Mouse (Mus musculus): ENCODE results near the gene Gpam. TPM values are rescaled to one million over a fixed set of nuclear protein-coding genes. Genes with fewer than 3 reads are reported as not detected.
"Not testable (repeated sequence)": the region's sequence is repeated elsewhere in the genome, so short reads cannot be mapped to it uniquely, and the experiment has no call there.

Gpam gene
- polyA plus RNA-seq (2015; fragmentation: Nextera tagmentation; extraction: Ambion mirVana) = 21.7 and 21.8 TPM in 2 replicates

DNA sequence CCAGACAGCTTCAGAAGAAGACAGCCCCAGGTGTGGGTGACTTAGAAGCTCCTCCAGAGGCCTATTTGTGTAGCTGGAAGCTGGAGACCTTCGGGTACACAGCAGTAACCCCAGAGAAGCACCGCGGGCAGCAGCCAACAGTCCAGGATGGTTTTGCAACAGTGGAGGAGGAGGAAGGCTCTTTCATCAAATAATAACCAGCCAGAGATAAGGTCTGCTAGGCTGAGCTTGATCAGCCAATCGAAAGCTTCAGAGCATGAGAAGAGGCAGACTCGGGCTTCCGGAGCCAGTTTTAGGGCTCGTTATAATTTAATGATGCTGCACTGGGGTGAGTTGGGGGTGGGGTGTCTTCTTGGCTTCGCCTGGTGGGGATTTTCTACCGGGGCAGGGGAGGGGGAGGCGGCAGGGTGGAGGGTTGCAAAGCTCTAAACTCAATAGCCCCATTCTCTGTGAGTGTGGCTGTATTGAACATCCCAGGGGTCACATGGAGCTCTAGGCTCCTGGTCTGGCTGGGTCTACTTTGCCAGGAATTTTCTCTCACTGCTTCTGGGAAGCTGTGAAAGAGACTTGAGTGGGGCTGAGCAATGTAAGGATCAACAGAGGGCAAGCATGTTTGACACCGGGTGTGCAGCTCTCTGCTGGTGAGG is at the start of gene Gpam:
Gene Gpam (minus strand): TSS at position 167 of the 647 bp plus-strand sequence.
- Histone ChIP-seq H3K9ac (replicated peaks) (no peak within 1 kb of the TSS), H3K27ac (no peak within 1 kb of the TSS), H3K4me1 (replicated peaks) (peaks cover 18% of the 10 kb centered on the region), H3K9me3 (no peaks in the 10 kb centered on the region), H3K36me3 (no peaks in the 10 kb centered on the region), H3K4me3 (replicated peaks) (no peak within 1 kb of the TSS), H3K27me3 (no peaks in the 10 kb centered on the region), H3K4me2 (replicated peaks) (no peak within 1 kb of the TSS)
- ATAC-seq = no peak
- WGBS = 65% methylated on average over 11 of the region's 11 CpGs

DNA sequence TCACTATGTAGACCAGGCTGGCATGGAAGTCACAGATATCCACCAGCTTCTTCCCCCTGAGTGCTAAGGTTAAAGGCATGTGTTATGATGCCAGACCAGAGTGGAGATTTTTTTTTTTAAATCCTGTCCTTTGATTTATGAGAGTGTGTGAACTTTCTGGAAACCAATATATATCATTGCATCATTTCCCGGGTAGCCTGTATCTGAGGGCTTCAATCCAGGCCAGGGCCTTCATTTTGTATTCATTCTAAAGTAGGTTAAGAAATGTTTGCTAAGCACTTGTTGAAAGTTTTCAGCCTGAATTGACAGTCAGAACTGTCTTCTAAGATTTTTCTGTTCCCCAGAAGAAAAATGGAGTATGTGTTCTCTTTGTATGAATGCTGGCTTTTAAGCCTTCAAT is 44.5 kb upstream of the Gpam start:
- 92% methylated on average over 1 of the region's 1 CpGs for WGBS
- no peak overlapping the region for H3K4me3 ChIP-seq (replicated peaks)

DNA sequence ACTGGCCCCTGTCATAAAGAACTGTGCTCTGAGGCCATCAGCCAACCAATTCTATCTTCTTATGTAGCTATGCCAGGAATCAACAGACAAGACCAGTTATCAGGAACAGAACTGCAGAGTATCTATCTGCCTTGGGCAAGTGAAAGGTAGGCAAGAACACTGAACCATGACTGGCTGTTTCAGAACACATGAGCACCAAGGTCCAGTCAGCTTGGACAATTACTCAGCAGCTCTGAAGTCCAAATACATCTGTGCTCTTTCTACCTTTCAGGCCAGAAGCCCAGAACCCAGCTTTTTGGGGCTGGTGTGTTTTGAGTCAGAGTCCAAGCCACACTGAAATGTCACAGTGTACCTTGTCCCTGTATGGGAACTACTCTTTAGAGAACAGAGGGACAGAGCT is 43.4 kb upstream of the Gpam start:
- ATAC-seq = no peak

More for the DNA sequence above, 44.5 kb upstream of the Gpam start:
- Histone ChIP-seq H3K4me1 (replicated peaks) (no peaks in the 10 kb centered on the region), H3K36me3 (no peaks in the 10 kb centered on the region), H3K9me3 (peaks cover 11% of the 10 kb centered on the region; the same call in 1 of the 2 replicates), H3K9ac (replicated peaks) (no peak overlapping the region), H3K27ac (no peak overlapping the region), H3K4me2 (replicated peaks) (no peak overlapping the region), H3K27me3 (no peaks in the 10 kb centered on the region)
- no peak for ATAC-seq

DNA sequence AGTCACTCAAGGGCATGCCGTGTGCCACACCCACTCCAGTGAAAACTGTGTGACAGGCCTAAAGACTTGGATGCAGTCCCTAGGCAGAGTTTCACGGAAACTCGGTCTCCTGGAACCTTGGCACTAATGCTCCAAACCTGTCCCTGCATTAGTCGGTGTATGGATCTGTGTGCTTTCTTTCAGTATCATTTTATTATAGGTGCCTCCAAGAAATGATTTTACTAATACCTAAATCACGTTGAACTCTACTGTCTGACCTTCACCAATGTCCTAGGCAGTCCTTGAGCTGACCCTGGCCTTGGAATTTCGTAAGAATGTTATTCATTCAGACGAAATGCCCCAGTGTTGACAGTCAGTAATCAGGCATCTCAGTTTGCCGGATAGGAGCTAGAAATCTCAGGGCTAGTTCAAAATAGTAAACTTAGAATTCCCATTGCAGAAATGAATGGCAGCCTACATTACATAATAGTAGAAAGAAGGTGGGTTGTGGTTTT is 42.2 kb upstream of the Gpam start:
- H3K36me3 ChIP-seq; H3K27ac ChIP-seq; H3K27me3 ChIP-seq; H3K4me2 ChIP-seq (replicated peaks); H3K4me1 ChIP-seq (replicated peaks); H3K9ac ChIP-seq (replicated peaks); ATAC-seq; H3K4me3 ChIP-seq (replicated peaks): not testable (repeated sequence)
- WGBS = 91% methylated on average over 8 of the region's 8 CpGs
- H3K9me3 ChIP-seq = peaks cover 11% of the 10 kb centered on the region; the same call in 1 of the 2 replicates

More for the DNA sequence above, 43.4 kb upstream of the Gpam start:
- Histone ChIP-seq H3K4me1 (replicated peaks) (no peaks in the 10 kb centered on the region), H3K36me3 (no peaks in the 10 kb centered on the region), H3K4me3 (replicated peaks) (no peak overlapping the region), H3K27me3 (no peaks in the 10 kb centered on the region), H3K4me2 (replicated peaks) (no peak overlapping the region), H3K27ac (no peak overlapping the region), H3K9me3 (peaks cover 11% of the 10 kb centered on the region; the same call in 1 of the 2 replicates), H3K9ac (replicated peaks) (no peak overlapping the region)

DNA sequence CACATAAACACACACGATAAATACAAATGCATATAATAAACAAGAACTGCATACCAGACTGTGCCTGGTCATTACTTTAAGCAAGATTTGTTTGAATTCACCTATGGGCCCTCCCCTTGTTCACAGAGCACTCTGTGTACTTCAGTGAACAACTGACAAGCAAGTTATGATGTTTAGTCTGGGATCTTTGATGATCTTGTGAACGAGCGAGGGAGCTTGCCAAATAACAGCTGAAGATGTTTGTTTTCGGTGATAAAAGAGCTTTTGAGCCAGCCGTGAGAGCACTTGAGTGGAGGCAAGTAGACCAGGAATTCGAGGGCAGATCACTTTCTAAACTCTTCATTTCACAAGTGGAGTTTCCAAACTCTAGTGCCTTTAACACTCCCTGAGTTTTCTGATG is 41.3 kb upstream of the Gpam start:
- Histone ChIP-seq H3K27me3 (no peaks in the 10 kb centered on the region), H3K4me2 (replicated peaks) (no peak overlapping the region), H3K9me3 (peaks cover 11% of the 10 kb centered on the region; the same call in 1 of the 2 replicates), H3K27ac (no peak overlapping the region), H3K4me3 (replicated peaks) (no peak overlapping the region), H3K4me1 (replicated peaks) (no peaks in the 10 kb centered on the region), H3K36me3 (no peaks in the 10 kb centered on the region), H3K9ac (replicated peaks) (no peak overlapping the region)
- WGBS = 74% methylated on average over 6 of the region's 6 CpGs
- ATAC-seq = no peak

DNA sequence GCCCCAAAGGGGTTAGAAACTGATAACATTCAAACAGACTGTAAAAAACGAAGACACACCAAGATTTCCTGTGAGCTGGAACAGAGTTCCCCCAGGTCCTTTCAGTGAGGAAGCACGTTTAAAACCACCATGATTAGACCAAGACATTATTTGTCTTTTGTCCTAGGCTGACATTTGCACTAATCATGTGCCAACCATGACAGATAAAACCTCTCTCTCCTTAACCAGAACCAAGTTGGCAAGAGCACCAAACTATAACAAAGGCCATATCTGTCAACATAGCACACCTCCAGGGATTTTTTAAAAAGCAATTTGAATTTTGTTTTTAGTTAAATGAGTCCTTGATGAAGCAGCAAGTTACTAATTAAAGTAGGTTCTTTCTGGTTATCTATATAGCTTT is 40.7 kb upstream of the Gpam start:
- Histone ChIP-seq H3K9ac (replicated peaks) (no peak overlapping the region), H3K9me3 (peaks cover 11% of the 10 kb centered on the region; the same call in 1 of the 2 replicates), H3K4me1 (replicated peaks) (no peaks in the 10 kb centered on the region), H3K27me3 (no peaks in the 10 kb centered on the region), H3K27ac (no peak overlapping the region), H3K36me3 (no peaks in the 10 kb centered on the region), H3K4me3 (replicated peaks) (no peak overlapping the region), H3K4me2 (replicated peaks) (no peak overlapping the region)
- ATAC-seq = no peak
- 72% methylated on average over 2 of the region's 2 CpGs for WGBS

DNA sequence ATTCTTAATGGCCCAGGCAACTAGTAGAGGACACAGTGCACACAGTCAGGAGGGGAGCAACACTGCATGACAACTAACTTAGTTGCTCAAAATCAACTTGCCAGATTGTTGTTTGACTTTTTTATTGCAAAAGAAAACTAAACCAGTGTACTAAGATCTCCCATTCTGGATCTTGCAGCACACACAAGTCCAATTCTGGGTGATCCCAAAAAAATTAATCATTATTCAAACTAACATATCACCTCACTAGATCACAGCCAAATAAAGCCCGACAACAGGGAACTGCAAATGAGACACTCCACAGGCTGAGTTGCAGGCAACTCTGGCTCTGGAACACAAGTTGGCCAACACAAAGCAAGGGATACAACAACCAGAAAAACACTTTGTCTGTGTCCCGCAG is 39.7 kb upstream of the Gpam start:
- no peaks in the 10 kb centered on the region for H3K27me3 ChIP-seq
- H3K4me2 ChIP-seq (replicated peaks) = no peak overlapping the region
- no peak overlapping the region for H3K27ac ChIP-seq
- 89% methylated on average over 2 of the region's 2 CpGs for WGBS
- H3K36me3 ChIP-seq = no peaks in the 10 kb centered on the region
- H3K9ac ChIP-seq (replicated peaks) = no peak overlapping the region
- H3K4me1 ChIP-seq (replicated peaks) = no peaks in the 10 kb centered on the region
- peaks cover 11% of the 10 kb centered on the region; the same call in 1 of the 2 replicates for H3K9me3 ChIP-seq
- no peak for ATAC-seq
- H3K4me3 ChIP-seq (replicated peaks) = no peak overlapping the region

DNA sequence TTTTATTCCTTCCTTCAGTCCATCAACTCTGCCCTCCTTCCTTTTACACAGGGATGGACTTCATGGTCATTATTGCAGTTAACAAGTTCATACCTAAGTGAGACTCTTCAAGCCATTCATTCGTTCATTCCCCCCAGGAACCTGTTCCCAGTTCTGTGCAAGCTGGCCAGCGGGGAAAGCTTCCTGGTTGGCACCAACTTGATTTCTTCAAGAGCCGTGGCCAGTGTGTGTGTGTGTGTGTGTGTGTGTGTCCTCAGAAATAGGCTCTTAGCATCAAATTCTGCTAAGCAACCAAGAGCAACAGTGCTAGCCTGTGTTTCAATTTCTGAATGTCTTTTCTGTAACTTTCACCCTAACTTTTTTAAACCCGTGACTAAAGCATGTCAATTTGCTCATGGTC is 38.9 kb upstream of the Gpam start:
- Histone ChIP-seq H3K9me3 (peaks cover 11% of the 10 kb centered on the region; the same call in 1 of the 2 replicates), H3K4me3 (replicated peaks) (no peak overlapping the region), H3K36me3 (no peaks in the 10 kb centered on the region), H3K4me1 (replicated peaks) (no peaks in the 10 kb centered on the region), H3K27ac (no peak overlapping the region), H3K4me2 (replicated peaks) (no peak overlapping the region), H3K27me3 (no peaks in the 10 kb centered on the region), H3K9ac (replicated peaks) (no peak overlapping the region)
- ATAC-seq = no peak
- WGBS = 88% methylated on average over 4 of the region's 4 CpGs

DNA sequence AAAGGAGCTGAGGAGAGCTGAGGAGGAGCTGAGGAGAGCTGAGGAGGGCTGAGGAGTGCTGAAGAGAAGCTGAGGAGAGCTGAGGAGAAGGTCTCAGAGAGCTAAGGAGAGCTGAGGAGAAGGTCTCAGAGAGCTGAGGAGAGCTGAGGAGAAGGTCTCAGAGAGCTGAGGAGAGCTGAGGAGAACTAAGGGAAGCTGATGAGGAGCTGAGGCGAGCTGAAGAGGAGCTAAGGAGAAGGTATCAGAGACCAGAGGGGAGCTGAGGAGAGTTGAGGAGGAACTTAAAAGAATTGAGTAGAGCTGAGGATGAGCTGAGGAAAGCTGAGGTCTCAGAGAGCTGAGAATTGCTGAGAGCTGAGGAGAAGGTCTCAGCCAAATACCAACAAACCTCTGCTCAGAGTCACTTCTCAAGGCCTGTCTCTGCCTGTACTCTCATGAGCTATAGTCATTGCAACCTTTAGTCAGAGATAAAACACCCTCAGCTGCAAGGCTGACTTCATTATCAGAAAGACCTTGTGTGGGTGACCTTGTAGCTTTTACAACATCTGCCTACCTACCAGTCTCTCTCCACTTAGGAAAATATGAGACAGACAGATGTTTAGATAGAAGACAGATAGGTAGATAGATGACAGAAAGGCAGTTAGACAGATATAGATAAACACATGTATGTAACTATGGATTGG is 38.3 kb upstream of the Gpam start:
- Histone ChIP-seq H3K36me3 (no peaks in the 10 kb centered on the region), H3K27ac (no peak overlapping the region), H3K27me3 (no peaks in the 10 kb centered on the region), H3K4me3 (replicated peaks) (no peak overlapping the region), H3K4me2 (replicated peaks) (no peak overlapping the region), H3K9me3 (peaks cover 9% of the 10 kb centered on the region; the same call in 1 of the 2 replicates), H3K9ac (replicated peaks) (no peak overlapping the region), H3K4me1 (replicated peaks) (no peaks in the 10 kb centered on the region)
- ATAC-seq = no peak
- WGBS = 89% methylated on average over 1 of the region's 1 CpGs

DNA sequence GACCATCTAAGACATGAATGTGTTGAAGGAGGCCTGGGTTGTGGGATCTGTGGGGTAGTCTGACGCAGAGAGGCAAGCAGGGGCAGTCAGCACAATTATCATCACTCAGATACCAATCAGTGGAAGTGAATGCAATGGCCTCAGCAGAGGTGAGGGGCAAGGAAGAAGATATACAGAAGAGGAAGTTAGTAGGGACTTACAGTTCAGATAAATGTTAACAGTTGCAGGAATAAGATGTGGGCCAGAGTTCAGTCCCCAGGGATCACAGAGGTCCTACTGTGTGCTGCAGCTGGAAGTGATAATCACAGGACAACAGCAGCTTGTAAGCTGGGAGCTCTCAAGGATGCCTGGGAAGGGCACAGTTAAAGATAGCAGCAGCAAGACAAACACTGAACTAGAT is 37.1 kb upstream of the Gpam start:
- ATAC-seq = no peak
- Histone ChIP-seq H3K4me3 (replicated peaks) (no peak overlapping the region), H3K9me3 (no peaks in the 10 kb centered on the region), H3K36me3 (no peaks in the 10 kb centered on the region), H3K9ac (replicated peaks) (no peak overlapping the region), H3K4me1 (replicated peaks) (no peaks in the 10 kb centered on the region), H3K27ac (no peak overlapping the region), H3K4me2 (replicated peaks) (no peak overlapping the region), H3K27me3 (no peaks in the 10 kb centered on the region)
- 77% methylated on average over 1 of the region's 1 CpGs for WGBS

DNA sequence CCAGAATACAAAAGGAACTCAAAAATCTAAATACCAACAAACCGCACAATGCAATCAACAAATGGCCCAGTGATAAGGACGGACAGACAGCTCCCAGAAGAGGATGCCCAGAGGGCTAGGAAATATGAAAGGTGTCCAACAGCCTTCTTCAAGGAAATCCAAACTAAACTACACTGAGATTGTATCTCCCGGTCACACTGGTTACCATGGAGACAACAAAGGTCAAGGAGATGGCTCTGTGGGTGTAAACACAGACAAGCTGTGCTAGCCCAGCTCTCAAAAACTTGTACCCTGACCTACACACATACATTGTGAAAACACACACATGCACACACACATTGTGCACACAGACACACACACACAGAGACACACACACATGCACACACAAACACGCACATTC is 35.2 kb upstream of the Gpam start:
- no peak overlapping the region for H3K9ac ChIP-seq (replicated peaks)
- 74% methylated on average over 4 of the region's 4 CpGs for WGBS
- H3K4me1 ChIP-seq (replicated peaks) = no peaks in the 10 kb centered on the region
- no peaks in the 10 kb centered on the region for H3K27me3 ChIP-seq
- no peak overlapping the region for H3K4me2 ChIP-seq (replicated peaks)
- no peaks in the 10 kb centered on the region for H3K9me3 ChIP-seq
- no peak overlapping the region for H3K4me3 ChIP-seq (replicated peaks)
- no peaks in the 10 kb centered on the region for H3K36me3 ChIP-seq
- no peak for ATAC-seq
- no peak overlapping the region for H3K27ac ChIP-seq

DNA sequence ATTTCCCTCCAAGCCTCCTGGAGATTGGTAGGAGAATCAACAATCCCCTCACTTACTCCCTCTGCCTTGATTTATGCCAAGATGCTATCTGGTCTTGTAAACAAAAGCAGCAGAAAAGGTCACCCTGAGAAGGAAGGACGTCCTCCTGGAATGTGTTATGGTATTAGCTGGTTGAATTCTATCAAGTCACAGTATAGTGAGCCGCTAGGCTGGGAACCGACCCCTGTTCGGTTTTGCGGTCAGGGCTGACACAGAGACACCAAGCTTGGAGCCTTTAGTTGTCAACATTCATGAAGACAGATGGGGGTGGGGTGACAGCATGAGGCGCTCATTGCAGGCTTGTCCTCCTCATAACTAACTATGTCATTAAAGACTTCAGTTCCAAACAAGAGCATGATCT is 32.8 kb upstream of the Gpam start:
- Histone ChIP-seq H3K4me1 (replicated peaks) (no peaks in the 10 kb centered on the region), H3K27ac (no peak overlapping the region), H3K4me3 (replicated peaks) (no peak overlapping the region), H3K9ac (replicated peaks) (no peak overlapping the region), H3K9me3 (no peaks in the 10 kb centered on the region), H3K27me3 (no peaks in the 10 kb centered on the region), H3K36me3 (no peaks in the 10 kb centered on the region), H3K4me2 (replicated peaks) (no peak overlapping the region)
- ATAC-seq = no peak
- 89% methylated on average over 6 of the region's 6 CpGs for WGBS

All from midbrain, embryonic 13.5 days (tissue).